Mouse (Mus musculus) liver, embryonic 14.5 days (tissue): Measurements from ENCODE around the gene Cacnb2. TPM values are rescaled to one million over a fixed set of nuclear protein-coding genes. Genes with fewer than 3 reads are reported as not detected.

Experiments
- ATAC-seq: fragments of 200-750 bp; cut with Nextera tagmentation; 2 replicates; pipeline ENCODE4 v1.8.0; 2017; ENCODE audit warnings: moderate number of reproducible peaks, mild to moderate bottlenecking, moderate library complexity; ENCODE audit not compliant: insufficient read depth
- DNase-seq, 3 experiments: peaks; one replicate each; pipeline ENCODE4 v3.0.0-alpha.2; 2012 to 2013; ENCODE audit warnings: low read depth in 3 of 3, low spot score in 3 of 3
- H3K27ac ChIP-seq: fragments of 300-500 bp; sonication (generic); 2 replicates; pipeline ENCODE4 v1.5.1; 2014; ENCODE audit warnings: moderate library complexity, mild to moderate bottlenecking, control low read depth, inconsistent platforms
- H3K27me3 ChIP-seq: fragments of 300-500 bp; sonication (generic); 2 replicates; pipeline ENCODE4 v1.6.1; 2014; ENCODE audit warnings: mild to moderate bottlenecking, low read length, moderate library complexity; ENCODE audit not compliant: control insufficient read depth, insufficient read depth
- H3K36me3 ChIP-seq: fragments of 300-500 bp; sonication (generic); replicated peaks from 2 replicates; pipeline ENCODE4 v1.6.1; 2014; ENCODE audit warnings: low read depth; ENCODE audit not compliant: control insufficient read depth, insufficient read depth
- H3K4me1 ChIP-seq, 2 experiments: fragments of 200-500 bp in 1 of 2; fragments of 300-500 bp in 1 of 2; sonication (generic) in 1 of 2; replicated peaks; 2 replicates each; pipeline ENCODE4 v1.6.1; 2012 to 2014; ENCODE audit warnings: antibody characterized with exemption in 1 of 2, inconsistent platforms in 1 of 2, low read length in 1 of 2; ENCODE audit not compliant: control insufficient read depth in 2 of 2, insufficient read depth in 2 of 2
- H3K4me2 ChIP-seq: fragments of 300-500 bp; sonication (generic); 2 replicates; pipeline ENCODE4 v1.6.1; 2014; ENCODE audit warnings: low read depth, mild to moderate bottlenecking, control low read depth, moderate library complexity
- H3K4me3 ChIP-seq, 2 experiments: fragments of 200-500 bp in 1 of 2; fragments of 300-500 bp in 1 of 2; sonication (generic) in 1 of 2; 2 replicates each; pipeline ENCODE4 v1.5.1; 2012 to 2014; ENCODE audit warnings: low read depth in 2 of 2, low read length in 2 of 2, mild to moderate bottlenecking in 2 of 2, control low read depth in 1 of 2, inconsistent platforms in 1 of 2, moderate library complexity in 1 of 2; ENCODE audit not compliant: insufficient read depth in 1 of 2
- H3K9ac ChIP-seq: fragments of 300-500 bp; sonication (generic); replicated peaks from 2 replicates; pipeline ENCODE4 v1.6.1; 2014; ENCODE audit warnings: mild to moderate bottlenecking, control low read depth, moderate library complexity
- H3K9me3 ChIP-seq: fragments of 300-500 bp; sonication (generic); 2 replicates; pipeline ENCODE4 v1.6.1; 2016; ENCODE audit warnings: low read length, mixed read lengths; ENCODE audit not compliant: control insufficient read depth
- CTCF ChIP-seq: IDR thresholded peaks from 2 replicates; pipeline ENCODE4 v1.5.1; 2016; ENCODE audit warnings: antibody characterized with exemption, low read depth, control low read depth
- EP300 ChIP-seq: IDR thresholded peaks from 2 replicates; pipeline ENCODE4 v1.6.1; 2016; ENCODE audit warnings: antibody characterized with exemption, low read depth
- WGBS: fragments of 180-500 bp; shearing (Covaris S2); extraction: QIAGEN DNeasy Blood & Tissue Kit; methylation state at CpG from one replicate; pipeline ENCODE4 v1.1.7; 2014; ENCODE audit not compliant: insufficient replicate concordance; 5-methylcytosine and 5-hydroxymethylcytosine counted together
- polyA plus RNA-seq, 2 experiments: library from polyadenylated mRNA; depleted of rRNA in 1 of 2; stranded (reverse) in 1 of 2; unstranded in 1 of 2; fragments of >200 nt; fragmentation: Nextera tagmentation in 1 of 2; extraction: Ambion mirVana in 1 of 2; gene quantifications; 2 replicates each; pipeline versions ENCODE4 v1.2.1 to v1.2.3; 2012 to 2014

Gene Cacnb2
- polyA plus RNA-seq, 2 experiments: 0.04 to 0.37 TPM

DNA sequence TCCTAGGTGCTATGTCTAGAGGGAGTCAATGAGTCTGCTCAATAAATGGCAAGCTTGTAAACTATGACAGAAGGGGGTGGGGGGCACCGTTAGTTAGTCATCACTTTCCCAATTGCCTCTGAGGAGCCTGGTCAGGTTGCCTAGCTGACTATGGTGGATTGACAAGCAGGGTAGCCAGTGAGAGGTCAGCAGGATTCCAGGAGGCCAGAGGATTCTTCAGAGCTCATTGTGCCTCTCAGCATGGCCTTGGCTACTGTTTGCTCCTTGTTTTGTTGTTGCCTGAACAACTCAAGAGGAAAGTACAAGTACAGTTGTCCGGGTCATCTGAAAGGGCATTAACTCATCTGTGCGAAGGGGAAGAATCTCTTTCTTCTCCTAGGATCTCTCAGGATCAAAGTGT is 300.9 kb downstream of the Cacnb2 start:
- WGBS: 62% methylated on average over 3 of the region's 3 CpGs

DNA sequence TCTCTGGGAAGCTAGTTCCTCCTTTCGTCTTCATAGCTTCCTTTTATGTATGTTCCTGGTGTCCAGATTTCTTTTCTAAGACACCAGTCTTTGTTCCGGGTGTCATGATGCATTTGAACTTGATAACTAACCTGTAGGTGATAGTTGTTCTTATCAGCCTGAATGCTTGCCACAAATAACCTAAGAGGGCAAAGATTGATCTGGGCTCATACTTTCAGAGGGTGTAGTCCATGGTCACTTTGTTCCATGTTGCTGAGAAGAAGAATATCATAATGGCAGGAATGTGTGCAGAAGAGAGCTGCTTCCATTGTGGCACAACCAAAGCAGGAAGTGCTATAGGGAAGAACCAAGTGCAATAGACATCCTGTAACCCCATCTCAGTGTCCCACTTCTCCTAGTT is 302.0 kb downstream of the Cacnb2 start:
- TF ChIP-seq CTCF (no peak), EP300 (no peak)
- Histone ChIP-seq H3K4me3 (no peak overlapping the region), H3K27me3 (no peaks in the 10 kb centered on the region), H3K9ac (no peak overlapping the region), H3K4me2 (no peak overlapping the region), H3K9me3 (no peaks in the 10 kb centered on the region), H3K36me3 (no peaks in the 10 kb centered on the region), H3K4me1 (no peaks in the 10 kb centered on the region), H3K27ac (no peak overlapping the region)
- no peak for DNase-seq
- ATAC-seq: no peak
- 40% methylated on average over 2 of the region's 2 CpGs for WGBS

More for the DNA sequence above, 300.9 kb downstream of the Cacnb2 start:
- Histone ChIP-seq H3K4me1 (no peaks in the 10 kb centered on the region), H3K9ac (no peak overlapping the region), H3K4me3 (no peak overlapping the region), H3K4me2 (no peak overlapping the region), H3K36me3 (no peaks in the 10 kb centered on the region), H3K9me3 (no peaks in the 10 kb centered on the region), H3K27me3 (no peaks in the 10 kb centered on the region), H3K27ac (no peak overlapping the region)
- no peak for DNase-seq
- TF ChIP-seq EP300 (no peak), CTCF (no peak)
- no peak for ATAC-seq

DNA sequence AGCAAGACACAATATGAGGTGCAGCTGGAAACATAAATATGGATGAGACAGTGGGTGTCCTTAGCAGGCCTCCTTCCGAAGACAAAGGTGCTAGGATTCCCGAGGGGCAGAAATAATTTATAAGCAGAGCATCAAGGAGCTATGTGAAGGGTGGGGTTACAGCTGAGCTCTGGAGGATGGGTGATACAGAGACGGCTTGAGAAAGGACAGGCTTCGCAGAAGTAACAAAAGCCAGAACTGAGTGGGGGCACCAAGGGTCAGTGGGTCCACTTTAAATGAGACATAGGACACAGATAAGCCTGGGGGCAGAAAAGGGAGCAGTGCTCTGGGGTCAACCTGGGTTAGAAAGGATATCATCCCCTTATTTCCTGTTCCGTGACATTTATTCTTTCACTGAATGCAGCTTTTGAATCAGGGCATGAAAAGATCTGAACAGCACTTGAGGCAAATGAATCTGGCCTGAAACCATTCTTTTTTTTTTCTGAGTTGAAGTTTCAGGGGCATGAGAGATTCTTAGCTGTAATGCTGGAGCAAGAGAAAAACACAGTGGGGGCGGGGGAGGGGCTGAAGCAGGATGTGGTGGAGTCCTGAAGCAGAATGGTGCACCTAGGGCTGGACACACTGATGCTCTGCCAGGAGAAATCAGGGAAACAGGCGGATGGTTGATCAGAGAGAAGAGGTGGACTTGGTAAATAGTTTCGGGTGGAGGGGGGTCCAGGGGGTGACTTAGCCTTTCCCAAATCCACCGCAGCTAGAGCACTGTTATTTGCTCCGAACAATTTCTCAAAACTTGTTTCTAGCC is 304.4 kb downstream of the Cacnb2 start:
- TF ChIP-seq CTCF (no peak), EP300 (no peak)
- Histone ChIP-seq H3K36me3 (no peaks in the 10 kb centered on the region), H3K27me3 (no peaks in the 10 kb centered on the region), H3K9ac (no peak overlapping the region), H3K27ac (no peak overlapping the region), H3K9me3 (no peaks in the 10 kb centered on the region), H3K4me1 (no peaks in the 10 kb centered on the region), H3K4me2 (no peak overlapping the region), H3K4me3 (no peak overlapping the region)
- DNase-seq (no peak), ATAC-seq (no peak)
- WGBS: 56% methylated on average over 10 of the region's 10 CpGs

DNA sequence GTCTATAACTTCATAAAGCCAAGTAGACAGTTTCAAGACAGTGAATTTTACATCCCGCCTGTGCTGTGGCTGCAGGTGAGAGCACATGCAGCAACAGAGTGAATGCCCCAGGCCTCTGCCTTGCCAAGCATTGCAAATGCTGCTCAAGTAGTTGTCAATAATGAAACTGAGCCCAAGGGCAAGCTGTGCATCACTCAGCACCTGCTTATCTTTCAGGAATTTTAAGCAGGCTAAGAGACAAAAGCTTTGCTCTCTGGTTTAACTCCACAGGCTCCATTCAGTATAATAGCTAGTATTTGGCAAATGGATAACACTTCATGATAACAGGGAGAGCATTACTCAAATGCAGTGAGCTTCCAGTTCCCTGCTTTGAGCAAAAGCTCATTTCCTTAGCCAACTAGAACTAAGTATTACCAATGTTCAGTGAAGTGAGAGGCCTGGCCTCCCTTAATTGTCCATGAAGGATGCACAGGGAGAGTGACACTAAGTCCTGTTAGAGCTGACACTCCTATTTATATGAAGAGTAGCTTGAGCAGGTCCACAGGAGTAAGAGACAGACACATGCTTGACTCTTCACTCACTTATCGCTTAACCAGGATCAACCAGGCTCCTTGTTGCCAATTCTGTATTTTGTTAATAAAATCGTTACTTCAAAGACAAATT is 314.8 kb downstream of the Cacnb2 start:
- Histone ChIP-seq H3K36me3 (no peaks in the 10 kb centered on the region), H3K4me3 (no peak overlapping the region), H3K4me2 (no peak overlapping the region), H3K4me1 (no peaks in the 10 kb centered on the region), H3K9ac (no peak overlapping the region), H3K9me3 (no peaks in the 10 kb centered on the region), H3K27me3 (no peaks in the 10 kb centered on the region), H3K27ac (no peak overlapping the region)
- WGBS: 59% methylated on average over 3 of the region's 3 CpGs
- ATAC-seq: no peak
- TF ChIP-seq CTCF (no peak), EP300 (no peak)
- no peak for DNase-seq

DNA sequence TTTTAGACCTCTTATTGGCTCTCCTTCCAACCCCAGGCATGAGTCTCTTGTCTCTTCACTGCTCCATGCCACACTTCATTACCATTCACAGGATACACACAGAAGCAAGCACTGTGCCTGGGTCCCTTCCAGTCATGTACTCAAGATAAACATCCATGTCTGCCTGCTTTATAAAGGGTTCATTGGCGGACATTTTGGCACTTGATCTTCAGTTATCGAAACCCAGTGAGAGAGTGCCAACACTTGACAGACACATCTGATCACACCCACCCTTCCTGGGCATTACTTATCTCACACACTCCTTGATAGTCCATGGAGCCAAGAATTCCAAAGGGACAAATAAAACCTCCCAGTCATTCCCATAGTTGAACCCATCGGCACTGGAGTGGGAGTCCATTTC is 327.0 kb downstream of the Cacnb2 start:
- 69% methylated on average over 3 of the region's 3 CpGs for WGBS
- no peak for TF ChIP-seq CTCF
- no peak for TF ChIP-seq EP300
- Histone ChIP-seq H3K9me3 (no peaks in the 10 kb centered on the region), H3K27me3 (no peaks in the 10 kb centered on the region), H3K4me3 (no peak overlapping the region), H3K4me2 (no peak overlapping the region), H3K4me1 (no peaks in the 10 kb centered on the region), H3K27ac (no peak overlapping the region), H3K9ac (no peak overlapping the region), H3K36me3 (no peaks in the 10 kb centered on the region)
- DNase-seq (no peak), ATAC-seq (no peak)
